31 mouse cellular contexts compared by ENCODE assay signal in the genomic region with DNA sequence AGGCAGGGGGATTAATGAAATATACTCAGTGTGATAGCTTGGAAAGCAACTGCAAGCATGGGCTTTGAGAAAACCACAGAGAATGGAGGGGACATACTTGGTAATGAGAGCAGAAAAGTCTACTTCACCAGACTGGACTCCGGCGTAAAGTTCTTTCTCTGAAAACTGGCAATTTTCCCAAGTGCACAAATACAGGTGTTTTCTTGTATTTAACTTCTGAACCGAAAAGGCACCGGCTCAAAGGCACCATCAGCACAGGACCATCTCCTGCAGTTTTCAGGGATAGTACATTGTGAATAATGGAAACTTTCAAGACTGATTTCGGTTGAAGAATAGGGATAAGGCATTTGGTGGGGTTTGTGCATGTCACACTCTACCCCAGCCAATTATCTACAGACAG.
"Had no signal": no experiment of that assay in that cellular context is flagged by ENCODE, and none has a peak within 500 bp of the region (broad histone marks: within the 10 kb centered on the region; RNA-seq: fewer than 3 reads in every experiment).

No protein-coding gene starts in this region.

- H3K4me3 ChIP-seq: left cerebral cortex, adult 2 months; limb, embryonic 10.5 days; limb, embryonic 12.5 days; limb, embryonic 13.5 days; limb, embryonic 15.5 days; liver, embryonic 12.5 days; liver, embryonic 13.5 days; liver, embryonic 15.5 days; lung, embryonic 15.5 days; megakaryocyte, embryonic 14.5 days; midbrain, embryonic 10.5 days; midbrain, embryonic 12.5 days; midbrain, embryonic 13.5 days; midbrain, embryonic 15.5 days; myocyte had no signal

- H3K9ac ChIP-seq: limb, embryonic 12.5 days; limb, embryonic 13.5 days; limb, embryonic 15.5 days; liver, embryonic 12.5 days; liver, embryonic 13.5 days; liver, embryonic 14.5 days; liver, embryonic 15.5 days; liver, postnatal 0 days; lung, embryonic 14.5 days; lung, embryonic 15.5 days; midbrain, embryonic 12.5 days; midbrain, embryonic 13.5 days; midbrain, embryonic 15.5 days had no signal

- H3K36me3 ChIP-seq: limb, embryonic 10.5 days; limb, embryonic 12.5 days; limb, embryonic 13.5 days; limb, embryonic 15.5 days; liver, embryonic 12.5 days; liver, embryonic 13.5 days; liver, embryonic 15.5 days; lung, embryonic 15.5 days; midbrain, embryonic 10.5 days; midbrain, embryonic 12.5 days; midbrain, embryonic 13.5 days; midbrain, embryonic 15.5 days had no signal

- H3K27me3 ChIP-seq: limb, embryonic 12.5 days; limb, embryonic 13.5 days; limb, embryonic 15.5 days; liver, embryonic 12.5 days; liver, embryonic 13.5 days; liver, embryonic 15.5 days; lung, embryonic 15.5 days; megakaryocyte, embryonic 14.5 days; midbrain, embryonic 12.5 days; midbrain, embryonic 13.5 days; midbrain, embryonic 15.5 days had no signal

- H3K9me3 ChIP-seq: limb, embryonic 10.5 days; limb, embryonic 12.5 days; limb, embryonic 13.5 days; limb, embryonic 15.5 days; liver, embryonic 12.5 days; liver, embryonic 13.5 days; liver, embryonic 15.5 days; lung, embryonic 15.5 days; megakaryocyte, embryonic 14.5 days; midbrain, embryonic 10.5 days; midbrain, embryonic 12.5 days; midbrain, embryonic 13.5 days; midbrain, embryonic 15.5 days had no signal

- H3K27ac ChIP-seq: left cerebral cortex, adult 2 months; limb, embryonic 10.5 days; limb, embryonic 12.5 days; limb, embryonic 13.5 days; limb, embryonic 15.5 days; liver, embryonic 12.5 days; liver, embryonic 13.5 days; liver, embryonic 14.5 days; liver, embryonic 15.5 days; lung, embryonic 15.5 days; macrophage; midbrain, embryonic 13.5 days; midbrain, embryonic 15.5 days had no signal

- ATAC-seq: liver, embryonic 12.5 days; liver, postnatal 0 days; lung, postnatal 0 days; midbrain, embryonic 13.5 days; midbrain, embryonic 15.5 days; midbrain, embryonic 16.5 days had no signal

- DNase-seq: left cerebral cortex, postnatal 4 days; liver; liver, embryonic 13.5 days; liver, postnatal 0 days; lung, adult 18-20 months; lung, adult 2 months; lung, embryonic 14.5 days; lung, postnatal 10 days; lung, postnatal 14 days; lung, postnatal 36 days; lung, postnatal 4 days; midbrain, embryonic 14.5 days had no signal

- H3K4me1 ChIP-seq: limb, embryonic 10.5 days; limb, embryonic 12.5 days; limb, embryonic 13.5 days; limb, embryonic 15.5 days; liver, embryonic 12.5 days; liver, embryonic 13.5 days; liver, embryonic 15.5 days; lung, embryonic 15.5 days; megakaryocyte, embryonic 14.5 days; midbrain, embryonic 15.5 days had no signal

- H3K4me2 ChIP-seq: limb, embryonic 12.5 days; limb, embryonic 13.5 days; limb, embryonic 15.5 days; liver, embryonic 11.5 days; liver, embryonic 12.5 days; liver, embryonic 13.5 days; liver, embryonic 15.5 days; lung, embryonic 14.5 days; lung, embryonic 15.5 days; midbrain, embryonic 12.5 days; midbrain, embryonic 13.5 days; midbrain, embryonic 15.5 days had no signal
